Mouse (Mus musculus): Measurements from ENCODE around the gene Gm17078. TPM values are rescaled to one million over a fixed set of nuclear protein-coding genes. Genes with fewer than 3 reads are reported as not detected.
"Not testable (repeated sequence)": the region's sequence is repeated elsewhere in the genome, so short reads cannot be mapped to it uniquely, and the experiment has no call there.

Gene Gm17078
- polyA plus RNA-seq (2014; fragmentation: Nextera tagmentation; extraction: Ambion mirVana): not detected in 2 replicates

DNA sequence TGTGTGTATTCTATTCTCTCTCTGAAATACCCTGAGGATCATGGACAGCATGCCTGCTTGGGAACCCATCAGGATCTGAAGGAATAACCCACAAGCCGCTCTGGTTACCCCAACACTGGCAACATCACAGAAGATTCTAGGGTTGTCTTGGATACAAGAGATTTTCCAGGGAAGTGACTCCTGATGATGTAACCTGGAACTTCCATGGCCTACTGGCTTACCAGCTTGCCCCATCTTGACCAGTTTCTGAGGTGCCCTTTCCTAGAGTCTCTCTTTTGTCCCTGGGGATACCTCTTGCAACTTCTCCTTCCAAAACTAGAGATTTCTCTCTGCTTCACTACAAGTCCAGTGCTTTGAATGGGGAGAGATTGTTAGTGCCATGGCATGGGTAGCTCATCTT lies at the start of gene Gm17078:
Gene Gm17078, minus strand, starts transcription at position 101 of the 400 bp plus-strand sequence.
- no peak within 1 kb of the TSS for H3K4me3 ChIP-seq (ENCODE audit: low read depth, low read length)
- H3K9me3 ChIP-seq (ENCODE audit: control insufficient read depth, low read depth, low read length): no peaks in the 10 kb centered on the region
- no peak for ATAC-seq (ENCODE audit: insufficient number of reproducible peaks, insufficient read depth, low FRiP score, low read depth)
- H3K27me3 ChIP-seq (ENCODE audit: control insufficient read depth, insufficient read depth, low read length): no peaks in the 10 kb centered on the region
- no peak within 1 kb of the TSS for H3K27ac ChIP-seq (ENCODE audit: low read length)
- H3K4me1 ChIP-seq (ENCODE audit: control insufficient read depth, insufficient read depth, low read length): no peaks in the 10 kb centered on the region
- no peak within 1 kb of the TSS for H3K4me2 ChIP-seq (replicated peaks; ENCODE audit: low read depth, low read length)
- H3K9ac ChIP-seq (replicated peaks; ENCODE audit: low read depth, low read length): no peak within 1 kb of the TSS
- no peaks in the 10 kb centered on the region for H3K36me3 ChIP-seq (ENCODE audit: control insufficient read depth, insufficient read depth, low read length)
- WGBS: 89% methylated on average over 1 of the region's 1 CpGs

DNA sequence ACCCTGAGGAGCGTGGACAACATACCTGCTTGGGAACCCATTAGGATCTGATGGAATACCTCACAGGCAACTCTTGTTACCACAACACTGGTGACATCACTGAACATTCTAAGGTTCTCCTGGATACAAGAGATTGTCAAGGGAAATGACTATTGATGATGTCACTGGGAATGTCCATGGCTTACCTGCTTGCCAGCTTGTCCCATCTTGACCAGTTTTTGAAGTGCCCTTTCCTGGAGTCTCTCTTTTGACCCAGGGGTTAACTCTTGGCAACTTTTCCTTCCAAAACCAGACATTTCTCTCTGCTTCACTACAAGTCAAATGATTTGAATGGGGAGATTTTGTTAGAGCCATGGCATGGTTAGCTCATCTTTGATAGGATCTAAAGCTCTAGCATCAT lies 24.5 kb upstream of the Gm17078 start, which contains the start of gene Gm4181:
Gene Gm4181, minus strand, starts transcription at position 101 of the 400 bp plus-strand sequence.
- not testable (repeated sequence) for H3K9ac ChIP-seq (replicated peaks; ENCODE audit: low read depth, low read length); H3K4me1 ChIP-seq (ENCODE audit: control insufficient read depth, insufficient read depth, low read length); H3K9me3 ChIP-seq (ENCODE audit: control insufficient read depth, low read depth, low read length); H3K36me3 ChIP-seq (ENCODE audit: control insufficient read depth, insufficient read depth, low read length); H3K27me3 ChIP-seq (ENCODE audit: control insufficient read depth, insufficient read depth, low read length); H3K27ac ChIP-seq (ENCODE audit: low read length); H3K4me2 ChIP-seq (replicated peaks; ENCODE audit: low read depth, low read length); ATAC-seq (ENCODE audit: insufficient number of reproducible peaks, insufficient read depth, low FRiP score, low read depth); H3K4me3 ChIP-seq (ENCODE audit: low read depth, low read length)
- 64% methylated on average over 1 of the region's 1 CpGs for WGBS

DNA sequence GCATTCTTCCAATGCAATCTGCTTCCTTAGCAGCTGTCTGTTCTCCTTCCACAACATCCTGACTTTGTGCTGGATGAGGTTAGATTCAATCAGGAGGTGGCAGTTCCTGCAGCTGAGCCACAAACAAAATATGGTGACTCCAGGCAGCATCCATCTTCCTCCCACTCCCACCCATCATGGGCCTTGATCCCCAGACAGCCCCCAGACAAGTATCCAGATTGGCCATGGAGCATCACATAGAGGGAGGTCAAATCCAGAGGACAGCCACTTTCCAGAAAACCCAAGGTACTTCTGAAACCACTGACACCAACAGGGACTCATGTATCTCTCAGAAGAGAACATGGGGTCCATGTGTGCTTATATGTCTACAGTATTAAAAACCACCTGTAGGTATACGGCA lies 21.3 kb upstream of the Gm17078 start:
- H3K9me3 ChIP-seq (ENCODE audit: control insufficient read depth, low read depth, low read length); H3K4me1 ChIP-seq (ENCODE audit: control insufficient read depth, insufficient read depth, low read length); H3K36me3 ChIP-seq (ENCODE audit: control insufficient read depth, insufficient read depth, low read length); H3K9ac ChIP-seq (replicated peaks; ENCODE audit: low read depth, low read length); ATAC-seq (ENCODE audit: insufficient number of reproducible peaks, insufficient read depth, low FRiP score, low read depth); H3K27ac ChIP-seq (ENCODE audit: low read length); H3K27me3 ChIP-seq (ENCODE audit: control insufficient read depth, insufficient read depth, low read length); H3K4me2 ChIP-seq (replicated peaks; ENCODE audit: low read depth, low read length); H3K4me3 ChIP-seq (ENCODE audit: low read depth, low read length): not testable (repeated sequence)
- 97% methylated on average over 1 of the region's 1 CpGs for WGBS

DNA sequence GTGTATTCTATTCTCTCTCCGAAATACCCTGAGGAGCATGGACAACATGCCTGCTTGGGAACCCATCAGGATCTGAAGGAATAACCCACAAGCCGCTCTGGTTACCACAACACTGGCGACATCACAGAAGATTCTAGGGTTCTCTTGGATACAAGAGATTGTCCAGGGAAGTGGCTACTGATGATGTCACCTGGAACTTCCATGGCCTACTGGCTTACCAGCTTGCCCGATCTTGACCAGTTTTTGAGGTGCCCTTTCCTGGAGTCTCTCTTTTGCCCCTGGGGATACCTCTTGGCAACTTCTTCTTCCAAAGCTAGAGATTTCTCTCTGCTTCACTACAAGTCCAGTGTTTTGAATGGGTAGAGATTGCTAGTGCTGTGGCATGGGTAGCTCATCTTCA lies 19.1 kb downstream of the Gm17078 start, which contains the start of gene Gm17174:
Gene Gm17174, minus strand, starts transcription at position 101 of the 400 bp plus-strand sequence.
- not testable (repeated sequence) for H3K9ac ChIP-seq (replicated peaks; ENCODE audit: low read depth, low read length); H3K27me3 ChIP-seq (ENCODE audit: control insufficient read depth, insufficient read depth, low read length); ATAC-seq (ENCODE audit: insufficient number of reproducible peaks, insufficient read depth, low FRiP score, low read depth); H3K4me3 ChIP-seq (ENCODE audit: low read depth, low read length); H3K4me1 ChIP-seq (ENCODE audit: control insufficient read depth, insufficient read depth, low read length); H3K9me3 ChIP-seq (ENCODE audit: control insufficient read depth, low read depth, low read length); H3K36me3 ChIP-seq (ENCODE audit: control insufficient read depth, insufficient read depth, low read length); H3K27ac ChIP-seq (ENCODE audit: low read length); H3K4me2 ChIP-seq (replicated peaks; ENCODE audit: low read depth, low read length)
- WGBS: 92% methylated on average over 4 of the region's 4 CpGs

DNA sequence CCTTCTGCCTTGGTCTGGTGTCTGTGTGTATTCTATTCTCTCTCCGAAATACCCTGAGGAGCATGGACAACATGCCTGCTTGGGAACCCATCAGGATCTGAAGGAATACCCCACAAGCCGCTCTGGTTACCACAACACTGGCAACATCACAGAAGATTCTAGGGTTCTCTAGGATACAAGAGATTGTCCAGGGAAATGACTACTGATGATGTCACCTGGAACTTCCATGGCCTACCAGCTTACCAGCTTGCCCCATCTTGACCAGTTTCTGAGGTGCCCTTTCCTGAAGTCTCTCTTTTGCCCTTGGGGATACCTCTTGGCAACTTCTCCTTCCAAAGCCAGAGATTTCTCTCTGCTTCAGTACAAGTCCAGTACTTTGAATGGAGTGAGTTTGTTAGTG lies 37.1 kb downstream of the Gm17078 start, which contains the start of gene Gm17175:
Gene Gm17175, minus strand, starts transcription at position 101 of the 400 bp plus-strand sequence.
- 92% methylated on average over 2 of the region's 2 CpGs for WGBS
- not testable (repeated sequence) for H3K27me3 ChIP-seq (ENCODE audit: control insufficient read depth, insufficient read depth, low read length); H3K4me3 ChIP-seq (ENCODE audit: low read depth, low read length); H3K4me1 ChIP-seq (ENCODE audit: control insufficient read depth, insufficient read depth, low read length); H3K9me3 ChIP-seq (ENCODE audit: control insufficient read depth, low read depth, low read length); ATAC-seq (ENCODE audit: insufficient number of reproducible peaks, insufficient read depth, low FRiP score, low read depth); H3K36me3 ChIP-seq (ENCODE audit: control insufficient read depth, insufficient read depth, low read length); H3K9ac ChIP-seq (replicated peaks; ENCODE audit: low read depth, low read length); H3K4me2 ChIP-seq (replicated peaks; ENCODE audit: low read depth, low read length); H3K27ac ChIP-seq (ENCODE audit: low read length)

Other genes with a start within 250 kb of the Gm17078 start
- gene Gm7247, start 249.6 kb downstream of the Gm17078 start, polyA plus RNA-seq (2014; fragmentation: Nextera tagmentation; extraction: Ambion mirVana): not detected in 2 replicates
- gene Vmn2r88, start 200.5 kb downstream of the Gm17078 start, polyA plus RNA-seq (2014; fragmentation: Nextera tagmentation; extraction: Ambion mirVana): not detected in 2 replicates
- gene Vmn2r89, start 159.5 kb downstream of the Gm17078 start, polyA plus RNA-seq (2014; fragmentation: Nextera tagmentation; extraction: Ambion mirVana): not detected in 2 replicates
- gene Gm5622, start 58.5 kb downstream of the Gm17078 start, polyA plus RNA-seq (2014; fragmentation: Nextera tagmentation; extraction: Ambion mirVana): not detected in 2 replicates
- gene Gm17175, start 37.2 kb downstream of the Gm17078 start, polyA plus RNA-seq (2014; fragmentation: Nextera tagmentation; extraction: Ambion mirVana): not detected in 2 replicates
- gene Gm17174, start 19.2 kb downstream of the Gm17078 start, polyA plus RNA-seq (2014; fragmentation: Nextera tagmentation; extraction: Ambion mirVana): not detected in 2 replicates
- gene Gm4181, start 24.4 kb upstream of the Gm17078 start, polyA plus RNA-seq (2014; fragmentation: Nextera tagmentation; extraction: Ambion mirVana): not detected in 2 replicates
- not detected in 2 replicates for gene Gm17079, start 84.2 kb upstream of the Gm17078 start, polyA plus RNA-seq (2014; fragmentation: Nextera tagmentation; extraction: Ambion mirVana)
- not detected in 2 replicates for gene Gm5800, start 105.9 kb upstream of the Gm17078 start, polyA plus RNA-seq (2014; fragmentation: Nextera tagmentation; extraction: Ambion mirVana)
- not detected in 2 replicates for gene Ang4, start 162.3 kb upstream of the Gm17078 start, polyA plus RNA-seq (2014; fragmentation: Nextera tagmentation; extraction: Ambion mirVana)
- gene AY358078, start 188.7 kb upstream of the Gm17078 start, polyA plus RNA-seq (2014; fragmentation: Nextera tagmentation; extraction: Ambion mirVana): not detected in 2 replicates
- gene Ear6, start 242.4 kb upstream of the Gm17078 start, polyA plus RNA-seq (2014; fragmentation: Nextera tagmentation; extraction: Ambion mirVana): not detected in 2 replicates

Measured in stomach, embryonic 14.5 days (tissue).